Mouse (Mus musculus): ENCODE data around the gene Corin.

GRCm38 (mm10) chr5:72453690-72454089 lies 50.6 kb downstream of the Corin start:
- TF ChIP-seq CTCF (IDR thresholded peaks at IDR 0.05; ENCODE audit: borderline replicate concordance, insufficient read depth, low read depth, low read length) (no peak), POLR2A (IDR thresholded peaks at IDR 0.05; ENCODE audit: borderline replicate concordance, insufficient read depth, low read length) (no peak)

Data from cerebellum, adult 2 months (tissue).